Mouse (Mus musculus) testis, adult 2 months (tissue): ENCODE results near the gene Kctd21.

Source experiments
- CTCF ChIP-seq: fragments of 200-500 bp; IDR thresholded peaks from 2 replicates; pipeline ENCODE4 v1.5.1; 2012; ENCODE audit warnings: low read depth, mild to moderate bottlenecking, inconsistent platforms, low read length, moderate library complexity; ENCODE audit not compliant: control insufficient read depth, insufficient read depth, insufficient replicate concordance
- POLR2A ChIP-seq: fragments of 200-500 bp; IDR thresholded peaks from 2 replicates; pipeline ENCODE4 v1.6.1; 2012; ENCODE audit warnings: low read depth, mild to moderate bottlenecking, inconsistent platforms, low read length, moderate library complexity; ENCODE audit not compliant: control insufficient read depth

DNA sequence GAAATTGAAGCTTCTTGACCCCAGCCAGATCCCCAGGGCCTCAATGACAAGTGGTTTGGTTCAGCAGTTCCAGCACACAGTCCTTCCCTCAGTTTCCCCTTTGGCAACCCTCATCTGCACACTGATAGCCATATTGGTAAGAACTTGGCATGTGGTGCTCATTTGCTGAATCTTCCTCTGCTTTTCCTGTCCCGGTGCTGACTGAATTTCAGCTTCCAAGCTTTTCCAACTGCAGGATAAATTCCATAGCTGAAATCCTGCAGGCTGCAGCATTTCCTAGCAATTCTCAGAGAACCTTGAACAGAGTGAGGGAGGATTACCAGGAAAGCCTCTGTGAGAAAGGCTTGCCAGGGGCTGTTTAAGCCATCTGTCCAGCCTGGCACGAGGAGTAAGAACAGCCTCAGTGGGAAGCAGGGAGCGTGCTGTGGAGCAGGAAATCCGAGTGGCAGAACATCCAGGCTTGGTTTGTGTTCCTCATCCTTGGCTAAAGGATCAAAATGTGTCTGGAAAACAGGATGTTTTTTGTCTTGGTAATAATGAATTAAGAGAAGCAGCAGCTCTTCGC, 54.8 kb downstream of the Kctd21 start:
- TF ChIP-seq POLR2A = no peak
- TF ChIP-seq CTCF = no peak
